Mouse (Mus musculus): ENCODE measurements around the gene 2900026A02Rik. TPM values are rescaled to one million over a fixed set of nuclear protein-coding genes. Genes with fewer than 3 reads are reported as not detected.

2900026A02Rik gene
- not detected for polyA plus RNA-seq (2017; shearing (Covaris generic))

DNA sequence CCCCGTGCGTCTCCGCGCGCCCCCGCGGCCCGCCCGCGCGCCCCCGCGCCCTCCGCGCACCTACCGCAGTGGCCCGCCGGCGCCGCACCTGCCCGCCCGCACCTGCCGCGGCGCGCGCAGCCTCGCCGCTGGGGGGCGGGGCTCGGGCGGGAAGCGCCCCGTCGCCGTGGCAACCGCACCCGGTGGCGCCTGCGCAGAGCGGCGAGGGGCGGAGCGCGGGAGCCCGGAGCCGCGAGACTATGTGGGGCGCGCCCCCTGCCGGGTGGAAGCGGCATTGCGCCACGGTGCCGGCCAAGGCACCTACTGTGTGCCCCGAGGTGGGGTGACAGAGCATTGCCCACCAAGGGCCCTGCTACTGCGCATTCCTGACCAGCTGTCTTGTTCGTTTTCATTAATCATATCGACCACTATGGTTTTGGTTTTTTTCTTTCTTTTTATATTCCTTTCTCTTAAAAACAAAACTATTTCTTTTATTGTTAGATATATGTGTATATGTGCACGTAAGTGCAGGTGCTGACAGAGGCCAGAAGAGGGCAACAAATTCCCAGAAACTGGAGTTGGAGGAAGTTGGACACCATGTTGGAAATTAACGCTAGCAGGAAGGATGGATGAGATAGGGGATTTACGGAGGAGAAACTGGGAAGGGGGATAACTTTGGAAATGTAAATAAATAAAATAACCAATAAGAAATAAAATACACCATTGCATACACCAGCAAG is at the start of gene 2900026A02Rik:
TSS of gene 2900026A02Rik (minus strand) at position 90 of the 719 bp plus-strand sequence.

DNA sequence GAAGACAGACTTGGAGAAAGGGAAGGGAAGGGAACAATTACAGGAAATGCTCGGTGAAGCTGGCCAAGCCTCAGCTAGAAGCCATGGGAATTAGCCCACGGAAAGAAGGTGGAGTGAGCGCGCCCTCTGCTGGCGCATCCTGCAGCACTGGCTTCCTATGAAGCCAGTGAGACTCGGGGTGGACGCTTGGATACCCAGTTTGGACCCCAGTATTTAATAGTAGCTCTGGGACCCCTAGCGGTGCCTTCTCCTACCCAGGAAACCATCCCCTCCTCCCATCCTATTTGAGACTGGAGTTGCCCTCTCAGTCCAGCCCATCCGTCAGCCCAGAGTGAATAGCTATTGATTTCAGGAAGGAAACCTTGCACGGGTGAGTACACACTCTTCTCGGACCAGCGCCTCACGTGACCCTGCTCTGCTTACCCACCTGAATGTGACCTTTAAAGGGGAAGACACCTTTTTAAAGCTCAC is 5.6 kb upstream of the 2900026A02Rik start, which contains the start of gene Tmem211:
TSS of gene Tmem211 (plus strand) at position 278 of the 471 bp plus-strand sequence.

DNA sequence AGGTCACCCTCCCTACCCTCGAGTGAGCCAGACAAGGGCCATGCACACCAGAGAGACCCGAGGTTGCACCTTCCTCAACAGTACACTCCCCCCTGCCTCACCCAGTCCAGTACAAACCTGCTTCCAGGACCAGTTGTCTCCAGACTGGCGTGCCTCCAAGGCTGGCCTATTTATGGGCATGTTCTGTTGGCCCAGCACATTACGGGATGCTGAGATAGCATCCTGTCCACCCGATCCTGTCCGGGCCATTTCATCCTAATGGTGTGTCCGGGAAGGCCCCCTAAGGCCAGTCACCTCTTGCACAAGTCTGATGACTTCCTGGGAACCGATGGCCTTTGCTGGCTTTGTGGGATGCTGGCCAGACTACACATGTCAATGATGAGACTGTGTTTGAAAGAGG is 139.6 kb downstream of the 2900026A02Rik start, which contains the start of gene Crybb3:
TSS of gene Crybb3 (minus strand) at position 146 of the 400 bp plus-strand sequence.

DNA sequence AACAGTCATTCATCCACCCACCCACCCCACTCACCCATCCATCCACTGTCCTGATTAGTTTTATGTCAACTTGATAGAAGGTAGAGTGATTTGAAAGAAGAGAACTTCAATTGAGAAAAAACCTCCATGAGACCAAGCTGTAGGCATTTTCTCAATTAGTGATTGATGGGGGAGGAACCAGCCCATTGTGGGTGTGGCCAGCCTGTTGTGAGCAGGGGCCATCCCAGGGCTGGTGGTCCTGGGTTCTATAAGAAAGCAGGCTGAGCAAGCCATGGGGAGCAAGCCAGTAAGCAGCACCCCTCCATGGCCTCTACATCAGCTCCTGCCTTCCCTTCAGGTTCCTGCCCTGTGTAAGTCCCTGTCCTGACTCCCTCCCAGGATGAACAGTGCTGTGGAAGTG is 151.0 kb downstream of the 2900026A02Rik start, which contains the start of gene Crybb2:
TSS of gene Crybb2 (minus strand) at position 101 of the 400 bp plus-strand sequence.

Other genes starting within 250 kb of the 2900026A02Rik start
- gene Grk3, start 205.4 kb downstream of the 2900026A02Rik start, polyA plus RNA-seq (2017; shearing (Covaris generic)), result not detected
- not detected for gene Crybb2, start 151.1 kb downstream of the 2900026A02Rik start, polyA plus RNA-seq (2017; shearing (Covaris generic))
- gene Crybb3, start 139.7 kb downstream of the 2900026A02Rik start, polyA plus RNA-seq (2017; shearing (Covaris generic)), result not detected
- gene Tmem211, start 5.7 kb upstream of the 2900026A02Rik start, polyA plus RNA-seq (2017; shearing (Covaris generic)), result not detected
- not detected for gene Sgsm1, start 89.5 kb upstream of the 2900026A02Rik start, polyA plus RNA-seq (2017; shearing (Covaris generic))
- gene Aym1, start 136.1 kb upstream of the 2900026A02Rik start, polyA plus RNA-seq (2017; shearing (Covaris generic)), result not detected